Mouse (Mus musculus) ovary, postnatal 10 days (tissue): Measurements from ENCODE around the gene Col4a2.

Experiments
- DNase-seq: peaks from one replicate; pipeline ENCODE4 v3.0.0; 2022; ENCODE audit warnings: low spot score

Col4a2 gene

DNA sequence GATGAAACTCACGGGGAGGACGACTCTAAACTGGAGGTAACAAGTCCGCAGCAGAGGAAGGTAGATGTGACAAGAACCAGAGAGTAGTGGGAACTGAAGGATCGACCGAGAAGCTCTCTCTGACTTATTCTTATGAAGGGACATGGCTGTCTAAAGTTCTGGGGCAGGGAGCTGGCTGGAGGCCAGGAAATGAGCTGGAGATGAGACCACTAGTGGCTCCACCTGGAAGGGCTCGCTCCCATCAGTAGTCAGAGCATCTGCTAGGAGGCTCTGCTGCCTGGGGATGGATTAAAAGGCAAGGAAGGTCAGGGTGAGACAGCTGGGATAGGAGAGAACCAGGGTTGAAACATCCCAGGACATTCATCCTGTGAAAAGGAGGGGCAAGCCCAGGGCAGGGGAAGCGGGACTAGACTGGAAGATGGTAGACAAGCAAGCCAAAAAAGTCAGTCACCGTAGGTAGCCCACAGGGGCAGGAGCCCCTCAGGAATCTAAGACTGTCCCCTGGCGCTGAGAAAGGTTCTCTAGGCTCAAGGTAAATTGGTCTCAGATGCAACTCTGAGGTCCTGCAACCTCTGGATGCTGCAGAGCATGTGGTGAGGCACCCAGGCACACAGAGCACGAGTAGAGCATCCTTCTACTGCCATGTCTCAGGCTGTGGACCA lies 16.2 kb upstream of the Col4a2 start:
- DNase-seq = no peak

- DNase-seq = no peak
These were observed 15.3 kb upstream of the Col4a2 start for GRCm38 (mm10) chr8:11297141-11297838.

DNA sequence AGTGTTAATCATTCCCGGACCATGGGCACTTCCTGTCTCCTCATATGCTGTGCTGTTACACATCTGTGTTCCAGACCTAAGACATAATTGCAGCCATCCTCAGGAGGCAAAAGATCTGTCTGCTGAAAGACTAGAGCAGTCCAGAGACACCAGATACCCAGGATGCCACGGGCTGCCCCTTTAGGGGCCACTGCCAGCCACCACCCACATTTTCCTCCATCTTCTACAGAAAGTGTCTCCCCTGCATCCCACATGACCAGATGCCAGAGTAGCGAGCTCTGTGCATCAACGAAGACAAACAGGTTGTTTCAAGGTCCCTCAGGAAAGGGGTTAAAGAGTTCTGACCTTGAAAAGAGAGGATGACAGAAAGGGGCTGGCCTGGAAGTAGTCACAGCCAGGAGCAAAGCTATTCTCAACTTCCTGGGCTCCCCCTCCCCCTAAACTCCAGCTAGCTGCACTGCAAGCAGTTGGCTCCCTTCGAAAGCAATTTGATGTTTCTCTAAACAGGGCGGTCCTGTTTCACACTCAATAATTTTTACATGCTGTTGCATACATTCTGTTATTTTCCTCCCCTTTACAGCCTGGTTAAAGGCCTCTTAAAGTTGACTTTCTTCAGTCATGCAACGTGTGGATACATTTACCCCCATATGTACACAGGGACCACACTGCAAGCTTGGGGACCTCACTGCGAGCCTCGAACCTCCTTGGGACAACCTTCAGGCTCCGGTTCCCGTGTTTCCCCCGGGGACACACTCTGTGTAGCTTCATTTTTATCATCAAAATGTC lies 13.9 kb upstream of the Col4a2 start:
- DNase-seq = no peak

GRCm38 (mm10) chr8:11299317-11299602 lies 13.3 kb upstream of the Col4a2 start:
- no peak for DNase-seq

GRCm38 (mm10) chr8:11300436-11300835 lies 12.2 kb upstream of the Col4a2 start:
- DNase-seq = no peak

- no peak for DNase-seq
These were observed 8.5 kb upstream of the Col4a2 start for GRCm38 (mm10) chr8:11304027-11304601.

DNA sequence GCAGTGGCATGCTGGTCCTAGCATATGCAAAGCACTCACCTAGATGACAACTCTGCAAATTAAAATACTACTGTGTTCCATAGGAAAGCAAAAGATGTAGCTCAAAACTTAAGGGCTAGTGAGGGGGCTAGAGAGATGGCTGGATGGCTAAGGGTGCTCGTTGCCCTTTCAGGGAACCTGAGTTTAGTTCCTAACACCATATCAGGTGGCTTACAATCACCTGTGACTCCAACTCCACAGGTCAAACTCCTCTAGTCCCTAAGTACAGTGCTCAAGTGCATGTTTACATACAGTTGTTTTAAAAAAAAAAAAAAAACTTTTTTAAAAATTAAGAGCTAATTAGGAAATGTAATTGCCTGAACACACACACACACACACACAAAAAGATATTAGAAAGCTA lies 7.1 kb upstream of the Col4a2 start:
- no peak for DNase-seq

DNA sequence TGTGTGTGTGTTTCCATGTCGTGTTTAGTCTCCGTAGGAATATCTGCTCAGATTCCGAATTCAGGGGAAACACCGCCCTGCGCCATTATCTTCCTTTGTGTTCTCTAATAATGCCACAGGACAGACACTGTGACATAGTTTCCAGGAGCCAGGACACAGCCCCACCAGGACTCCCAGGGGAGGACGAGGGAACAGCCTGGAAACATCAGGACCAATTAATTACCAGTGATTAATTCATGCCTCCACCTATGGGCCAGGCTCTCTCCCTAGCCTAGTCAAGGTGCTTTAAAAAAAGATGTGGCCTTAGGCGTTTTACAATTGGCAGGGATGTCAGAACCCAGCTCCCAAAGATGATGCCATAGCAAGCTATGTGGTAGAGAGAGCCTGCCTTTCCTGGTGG lies 5.2 kb upstream of the Col4a2 start:
- no peak for DNase-seq

GRCm38 (mm10) chr8:11308570-11308998 lies 4.0 kb upstream of the Col4a2 start:
- no peak for DNase-seq

DNA sequence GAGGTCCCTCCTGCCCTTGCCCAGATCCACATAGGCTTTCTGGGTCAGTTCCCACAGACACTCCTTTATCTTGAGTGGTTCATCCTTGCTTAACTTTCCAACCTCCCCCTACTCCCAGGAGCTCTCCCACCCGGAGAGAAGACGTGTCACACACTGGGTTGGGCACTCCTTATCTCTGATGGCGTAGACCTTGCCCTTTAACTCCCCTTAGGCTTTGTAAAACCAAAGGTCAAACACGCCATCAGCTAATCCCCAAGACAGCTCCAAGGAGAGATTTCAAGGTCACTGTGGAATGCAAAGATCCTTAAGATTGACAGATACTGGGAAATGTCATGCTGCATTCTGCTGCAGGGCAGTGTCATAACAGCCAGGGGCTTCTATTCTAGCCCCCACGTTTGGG lies 3.4 kb upstream of the Col4a2 start:
- DNase-seq = no peak

- DNase-seq = no peak
These were observed 2.6 kb upstream of the Col4a2 start for GRCm38 (mm10) chr8:11310049-11310448.

DNA sequence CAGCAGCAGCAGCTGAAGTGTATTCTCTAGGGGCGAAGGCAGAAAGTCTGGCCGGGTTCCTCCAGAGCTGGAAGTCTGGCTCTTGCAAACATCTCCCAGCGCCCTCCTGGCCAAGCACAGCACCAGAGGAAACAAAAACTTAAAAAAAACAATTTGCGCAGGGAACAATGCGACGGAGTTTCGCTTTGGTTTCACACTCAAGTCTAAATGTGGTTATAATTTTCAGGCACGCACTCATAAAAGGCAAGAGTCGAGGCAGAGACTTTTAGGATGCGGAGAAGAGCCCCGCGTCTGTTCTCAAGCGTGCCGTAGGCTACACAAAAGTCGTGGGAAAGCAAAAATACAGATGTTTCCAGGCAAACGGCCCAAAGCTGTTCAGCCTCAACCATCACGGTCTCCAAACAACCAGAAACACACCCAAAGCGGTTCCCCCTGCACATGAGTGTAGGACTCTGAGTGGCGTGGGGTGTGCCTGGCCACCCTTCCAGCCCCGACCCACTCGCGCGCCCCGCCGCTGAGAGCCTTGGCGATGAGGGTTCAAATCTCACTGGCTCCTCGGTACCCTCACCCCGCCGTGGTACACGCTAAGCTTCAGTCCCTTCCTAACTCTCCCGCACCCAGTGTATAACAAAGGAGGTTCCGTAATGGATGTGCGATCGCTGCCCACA lies 790 bp upstream of the Col4a2 start:
- DNase-seq = peak; percentile 38

- no peak for DNase-seq
These were observed 839 bp downstream of the Col4a2 start for GRCm38 (mm10) chr8:11313176-11314111.

DNA sequence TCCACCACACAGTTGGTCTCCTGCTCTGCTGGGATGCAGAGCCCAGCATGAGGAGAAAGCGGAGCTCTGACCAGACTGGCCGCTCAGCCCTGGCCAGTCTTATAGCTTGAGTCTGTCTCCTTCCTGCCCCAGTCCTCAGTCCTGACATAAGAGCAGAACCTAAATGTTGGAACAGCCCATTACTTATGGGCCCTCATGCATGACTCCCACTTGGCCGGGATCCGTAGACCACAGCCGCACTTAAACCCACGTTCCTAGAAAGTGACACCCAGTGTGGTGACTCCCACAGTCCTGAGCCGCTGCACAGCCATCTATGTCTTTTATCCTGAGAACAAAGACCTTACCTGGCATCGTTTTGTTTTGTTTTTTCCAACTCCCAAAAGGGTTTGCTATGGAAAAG lies 2.0 kb downstream of the Col4a2 start:
- DNase-seq = no peak

DNA sequence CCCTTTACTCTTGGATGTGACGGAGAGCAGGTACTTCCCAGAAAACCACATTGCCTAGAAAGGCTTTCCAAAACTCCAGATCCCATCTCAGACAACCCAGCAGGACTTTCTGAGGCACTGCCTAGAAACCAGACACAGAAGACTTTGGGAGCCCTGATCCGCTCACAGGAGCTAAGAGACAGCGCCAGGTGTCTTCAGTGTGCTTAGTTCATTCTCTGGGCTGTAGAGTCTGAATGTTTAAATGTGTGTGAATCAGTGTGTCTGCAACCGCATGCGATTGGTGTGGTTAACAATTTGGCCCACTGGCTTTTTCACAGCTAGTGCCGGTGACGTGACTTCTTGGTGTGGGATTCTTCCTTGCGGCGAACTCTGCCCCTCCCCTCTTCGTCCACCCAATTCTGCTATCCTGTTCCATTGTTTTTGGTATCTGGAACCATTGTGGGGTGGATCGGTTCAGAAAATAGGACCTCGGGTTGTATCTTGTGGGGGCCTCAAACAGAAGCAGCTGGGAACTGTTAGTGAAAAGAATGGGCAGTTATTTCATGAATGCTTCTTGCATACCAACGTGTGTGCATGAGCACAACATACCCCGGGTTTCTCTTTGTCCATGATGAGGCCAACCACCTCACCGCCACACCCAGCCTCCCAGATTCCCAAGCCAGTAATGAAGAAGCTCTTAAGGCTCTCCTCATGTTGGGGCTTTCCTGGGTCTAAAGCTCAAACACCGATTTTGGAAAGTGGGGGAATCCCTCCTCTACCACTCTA lies 2.8 kb downstream of the Col4a2 start:
- DNase-seq = no peak

GRCm38 (mm10) chr8:11316118-11316517 lies 3.5 kb downstream of the Col4a2 start:
- no peak for DNase-seq

DNA sequence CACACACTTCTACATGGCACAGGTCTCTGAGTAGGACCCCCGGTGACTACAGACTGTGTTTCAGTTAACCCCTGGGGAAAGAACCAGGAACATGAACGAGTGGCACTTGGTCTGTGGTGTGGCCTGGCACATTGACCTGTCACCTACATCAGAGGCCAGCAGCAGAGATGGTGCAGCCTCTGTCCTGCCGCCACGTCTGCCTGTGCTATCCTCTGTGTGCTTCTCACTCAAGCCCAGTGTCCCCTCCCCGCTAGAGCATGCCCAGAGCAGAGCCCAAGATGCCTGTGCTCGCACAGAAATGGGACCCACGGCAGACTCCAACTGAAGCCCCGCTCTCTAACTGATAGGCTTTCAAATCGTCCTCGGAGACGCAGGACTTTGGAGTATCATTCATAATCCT lies 6.8 kb downstream of the Col4a2 start:
- DNase-seq = no peak

DNA sequence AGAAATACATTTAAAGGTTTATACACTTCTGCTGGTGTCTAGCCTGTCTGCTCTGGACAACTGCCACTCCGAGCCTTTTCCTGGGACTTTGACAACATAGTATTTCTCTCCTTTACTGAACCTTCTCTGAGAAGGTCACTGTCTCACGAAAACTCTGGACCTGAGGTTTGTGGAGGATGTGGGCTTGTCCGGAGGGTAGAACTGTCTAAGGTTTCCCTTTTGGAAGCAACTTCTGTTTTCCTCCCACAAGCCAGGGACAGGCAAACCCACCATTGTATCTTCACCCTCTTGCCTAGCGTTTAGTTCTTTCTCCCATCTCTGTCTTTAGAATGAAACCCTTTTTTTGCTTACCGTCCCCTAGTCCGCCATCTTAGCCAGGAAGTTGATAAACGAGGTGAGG lies 9.2 kb downstream of the Col4a2 start:
- no peak for DNase-seq

- DNase-seq = no peak
These were observed 10.3 kb downstream of the Col4a2 start for GRCm38 (mm10) chr8:11322724-11323585.

- DNase-seq = no peak
These were observed 11.1 kb downstream of the Col4a2 start for GRCm38 (mm10) chr8:11323681-11324080.
